8 mouse cellular contexts compared by ENCODE assay signal in genomic region chr4:130047331-130048202, GRCm38 (mm10). TPM values are rescaled to one million over a fixed set of nuclear protein-coding genes. Genes with fewer than 3 reads are reported as not detected.
DNase-seq lines count a peak whose midpoint lies in the region; ATAC-seq lines count a peak whose summit lies in the region.

Gene Col16a1, plus strand, starts transcription at chr4:130047840.

- H3K4me2 ChIP-seq in forebrain, embryonic 12.5 days = peak within 1 kb of the TSS; percentile 61
- peak within 1 kb of the TSS; percentile 82 for H3K4me2 ChIP-seq in heart, embryonic 13.5 days
- peak within 1 kb of the TSS; percentile 77 for H3K4me2 ChIP-seq in kidney, embryonic 15.5 days
- peak within 1 kb of the TSS; percentile 56 for H3K4me2 ChIP-seq in liver, embryonic 11.5 days
- H3K4me2 ChIP-seq in neural tube, embryonic 12.5 days (replicated peaks) = peak within 1 kb of the TSS; percentile 72

- peak; percentile 65; the same call in 1 of the 2 replicates for ATAC-seq in forebrain, embryonic 12.5 days (ENCODE audit: low FRiP score)
- peak; percentile 47; the same call in 1 of the 2 replicates for ATAC-seq in heart, embryonic 13.5 days (ENCODE audit: extremely low read depth, insufficient number of reproducible peaks, low FRiP score, low TSS enrichment)
- ATAC-seq in kidney, embryonic 15.5 days (replicated peaks; ENCODE audit: low FRiP score) = peak; percentile 87
- peak; percentile 53; the same call in 1 of the 2 replicates for ATAC-seq in liver, embryonic 11.5 days (replicated peaks; ENCODE audit: low FRiP score)
- peak; percentile 63 for ATAC-seq in neural tube, embryonic 12.5 days (ENCODE audit: low FRiP score, low read depth)

- peak within 1 kb of the TSS; percentile 54; the same call in 1 of the 2 replicates for H3K27ac ChIP-seq in forebrain, embryonic 12.5 days
- H3K27ac ChIP-seq in heart, embryonic 13.5 days (replicated peaks) = peak within 1 kb of the TSS; percentile 87
- H3K27ac ChIP-seq in kidney, embryonic 15.5 days = peak within 1 kb of the TSS; percentile 94
- H3K27ac ChIP-seq in liver, embryonic 11.5 days (ENCODE audit: low read depth, low read length) = peak within 1 kb of the TSS; percentile 34; the same call in 1 of the 2 replicates
- H3K27ac ChIP-seq in neural tube, embryonic 12.5 days = no peak within 1 kb of the TSS

- H3K36me3 ChIP-seq in forebrain, embryonic 12.5 days (replicated peaks) = no peaks in the 10 kb centered on the region
- H3K36me3 ChIP-seq in heart, embryonic 13.5 days = no peaks in the 10 kb centered on the region; the same call in 1 of the 2 replicates
- no peaks in the 10 kb centered on the region for H3K36me3 ChIP-seq in kidney, embryonic 15.5 days
- no peaks in the 10 kb centered on the region for H3K36me3 ChIP-seq in liver, embryonic 11.5 days (ENCODE audit: control insufficient read depth, insufficient read depth, low read length)
- no peaks in the 10 kb centered on the region for H3K36me3 ChIP-seq in neural tube, embryonic 12.5 days

- peaks cover 58% of the 10 kb centered on the region for H3K27me3 ChIP-seq in forebrain, embryonic 12.5 days
- 0 out of 2 replicates have a peak, but pooled peaks cover 7% of the 10 kb centered on the region for H3K27me3 ChIP-seq in heart, embryonic 13.5 days (replicated peaks)
- peaks cover 22% of the 10 kb centered on the region for H3K27me3 ChIP-seq in kidney, embryonic 15.5 days
- peaks cover 27% of the 10 kb centered on the region for H3K27me3 ChIP-seq in liver, embryonic 11.5 days (replicated peaks; ENCODE audit: control insufficient read depth, insufficient read depth, low read length)
- peaks cover 18% of the 10 kb centered on the region for H3K27me3 ChIP-seq in neural tube, embryonic 12.5 days (replicated peaks)

- H3K4me1 ChIP-seq in forebrain, embryonic 12.5 days = peaks cover 31% of the 10 kb centered on the region
- H3K4me1 ChIP-seq in heart, embryonic 13.5 days = peaks cover 64% of the 10 kb centered on the region
- H3K4me1 ChIP-seq in kidney, embryonic 15.5 days = peaks cover 61% of the 10 kb centered on the region
- peaks cover 3% of the 10 kb centered on the region; the same call in 1 of the 2 replicates for H3K4me1 ChIP-seq in liver, embryonic 11.5 days (replicated peaks; ENCODE audit: control insufficient read depth, insufficient read depth, low read length)
- H3K4me1 ChIP-seq in neural tube, embryonic 12.5 days = peaks cover 31% of the 10 kb centered on the region

- H3K9me3 ChIP-seq in forebrain, embryonic 12.5 days = no peaks in the 10 kb centered on the region
- H3K9me3 ChIP-seq in heart, embryonic 13.5 days = no peaks in the 10 kb centered on the region
- H3K9me3 ChIP-seq in kidney, embryonic 15.5 days (replicated peaks) = no peaks in the 10 kb centered on the region; the same call in 1 of the 2 replicates
- H3K9me3 ChIP-seq in liver, embryonic 11.5 days (ENCODE audit: control insufficient read depth, low read length) = no peaks in the 10 kb centered on the region
- no peaks in the 10 kb centered on the region for H3K9me3 ChIP-seq in neural tube, embryonic 12.5 days

- peak within 1 kb of the TSS; percentile 58 for H3K9ac ChIP-seq in forebrain, embryonic 12.5 days
- peak within 1 kb of the TSS; percentile 86 for H3K9ac ChIP-seq in heart, embryonic 13.5 days
- H3K9ac ChIP-seq in kidney, embryonic 15.5 days = peak within 1 kb of the TSS; percentile 58
- 0 out of 2 replicates have a peak within 1 kb of the TSS, but pooled peaks have one; percentile 49 for H3K9ac ChIP-seq in liver, embryonic 11.5 days (ENCODE audit: low read depth, low read length)
- H3K9ac ChIP-seq in neural tube, embryonic 12.5 days = peak within 1 kb of the TSS; percentile 52

- peak within 1 kb of the TSS; percentile 34 for H3K4me3 ChIP-seq in forebrain, embryonic 12.5 days (replicated peaks)
- H3K4me3 ChIP-seq in heart, embryonic 13.5 days = peak within 1 kb of the TSS; percentile 59
- H3K4me3 ChIP-seq in kidney, embryonic 15.5 days (replicated peaks) = peak within 1 kb of the TSS; percentile 50
- H3K4me3 ChIP-seq in liver, embryonic 11.5 days (ENCODE audit: low read depth, low read length) = peak within 1 kb of the TSS; percentile 34
- H3K4me3 ChIP-seq in neural tube, embryonic 12.5 days = peak within 1 kb of the TSS; percentile 32

- peak; percentile 13 to 28 for DNase-seq in thymus, adult 18-20 months
- no peak for DNase-seq in thymus, postnatal 14 days
- DNase-seq in liver, embryonic 11.5 days (ENCODE audit: low spot score) = peak; percentile 69
- peak; percentile 77 for DNase-seq in urinary bladder, adult 2 months (ENCODE audit: low spot score)

- WGBS in forebrain, embryonic 12.5 days = 2% methylated on average over 34 of the region's 46 CpGs
- 1% methylated on average over 45 of the region's 46 CpGs for WGBS in heart, embryonic 13.5 days
- WGBS in kidney, embryonic 15.5 days = 3% methylated on average over 45 of the region's 46 CpGs
- WGBS in liver, embryonic 11.5 days = 4% methylated on average over 46 of the region's 46 CpGs
- WGBS in neural tube, embryonic 12.5 days = 2% methylated on average over 46 of the region's 46 CpGs

RNA-seq across cellular contexts. Expression of gene Col16a1, which starts in this region (rescaled TPM):
- polyA plus RNA-seq in forebrain, embryonic 12.5 days (2016; fragmentation: Nextera tagmentation; extraction: Ambion mirVana) = 10.8 and 14.8 TPM in 2 replicates
- 26.9 and 30.4 TPM in 2 replicates for polyA plus RNA-seq in heart, embryonic 13.5 days (2015; fragmentation: Nextera tagmentation; extraction: Ambion mirVana)
- 42.7 and 57.4 TPM in 2 replicates for polyA plus RNA-seq in kidney, embryonic 15.5 days (2015; fragmentation: Nextera tagmentation; extraction: Ambion mirVana)
- polyA plus RNA-seq in liver, embryonic 11.5 days (2014; fragmentation: Nextera tagmentation; extraction: Ambion mirVana) = 4.2 and 6.0 TPM in 2 replicates
- polyA plus RNA-seq in neural tube, embryonic 12.5 days (2016; fragmentation: Nextera tagmentation; extraction: Ambion mirVana) = 12.7 and 12.8 TPM in 2 replicates
- 97.7 and 118 TPM in 2 replicates for polyA plus RNA-seq in urinary bladder, adult 2 months (2012; rRNA removed)
